Mouse (Mus musculus): Measurements from ENCODE around the gene Erp29. TPM values are rescaled to one million over a fixed set of nuclear protein-coding genes. Genes with fewer than 3 reads are reported as not detected.

Erp29 gene
- 10 to 100 TPM; 54.3 to 68.4 TPM for polyA plus RNA-seq (2017; shearing (Covaris generic))

DNA sequence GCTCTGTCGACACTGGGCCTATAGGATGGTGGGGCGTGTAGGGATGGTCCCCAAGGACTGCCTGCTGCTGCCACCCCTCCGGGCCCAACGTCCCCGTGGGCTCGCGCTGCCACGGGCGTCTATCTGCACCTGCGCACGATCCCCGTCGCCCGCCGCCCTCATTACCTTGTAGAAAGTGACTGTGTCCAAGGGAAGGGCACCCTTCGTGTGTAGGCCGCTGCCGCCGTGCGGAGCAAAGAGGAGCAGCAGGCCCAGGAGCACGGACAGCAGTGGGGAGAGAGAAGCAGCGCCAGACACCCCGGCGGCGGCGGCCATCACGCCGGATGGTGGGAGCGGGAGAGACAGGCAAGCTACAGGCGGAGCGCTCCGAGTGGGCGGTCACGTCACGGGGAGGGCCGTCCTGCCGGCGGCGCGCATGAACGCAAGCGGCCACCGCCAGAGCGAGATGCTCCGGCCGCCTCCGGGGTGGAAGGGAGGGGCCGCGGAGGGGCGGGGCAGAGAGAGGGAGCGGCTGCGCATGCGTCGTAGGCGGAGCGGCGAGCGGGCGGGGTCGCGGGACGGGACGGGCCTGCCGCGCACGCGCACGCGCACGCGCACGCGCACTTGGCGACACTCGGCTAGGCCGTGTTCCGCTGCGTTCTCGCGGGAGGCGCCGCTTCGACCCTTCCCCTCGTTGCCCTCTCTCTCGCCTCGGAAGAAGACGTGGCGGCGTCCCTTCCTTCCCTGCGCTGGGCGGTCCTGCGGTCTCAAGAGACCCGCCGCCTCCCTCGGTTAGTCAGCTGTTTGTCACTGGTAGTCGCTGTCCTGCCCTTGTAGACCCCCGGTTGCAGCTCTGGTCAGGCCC is at the start of gene Erp29:
Gene Erp29, minus strand, starts transcription at position 481 of the 844 bp plus-strand sequence.

GRCm38 (mm10) chr5:121451644-121452025 is 671 bp downstream of the Erp29 start, which contains the start of gene Tmem116:
Tmem116 (plus strand) TSS chr5:121451893.

DNA sequence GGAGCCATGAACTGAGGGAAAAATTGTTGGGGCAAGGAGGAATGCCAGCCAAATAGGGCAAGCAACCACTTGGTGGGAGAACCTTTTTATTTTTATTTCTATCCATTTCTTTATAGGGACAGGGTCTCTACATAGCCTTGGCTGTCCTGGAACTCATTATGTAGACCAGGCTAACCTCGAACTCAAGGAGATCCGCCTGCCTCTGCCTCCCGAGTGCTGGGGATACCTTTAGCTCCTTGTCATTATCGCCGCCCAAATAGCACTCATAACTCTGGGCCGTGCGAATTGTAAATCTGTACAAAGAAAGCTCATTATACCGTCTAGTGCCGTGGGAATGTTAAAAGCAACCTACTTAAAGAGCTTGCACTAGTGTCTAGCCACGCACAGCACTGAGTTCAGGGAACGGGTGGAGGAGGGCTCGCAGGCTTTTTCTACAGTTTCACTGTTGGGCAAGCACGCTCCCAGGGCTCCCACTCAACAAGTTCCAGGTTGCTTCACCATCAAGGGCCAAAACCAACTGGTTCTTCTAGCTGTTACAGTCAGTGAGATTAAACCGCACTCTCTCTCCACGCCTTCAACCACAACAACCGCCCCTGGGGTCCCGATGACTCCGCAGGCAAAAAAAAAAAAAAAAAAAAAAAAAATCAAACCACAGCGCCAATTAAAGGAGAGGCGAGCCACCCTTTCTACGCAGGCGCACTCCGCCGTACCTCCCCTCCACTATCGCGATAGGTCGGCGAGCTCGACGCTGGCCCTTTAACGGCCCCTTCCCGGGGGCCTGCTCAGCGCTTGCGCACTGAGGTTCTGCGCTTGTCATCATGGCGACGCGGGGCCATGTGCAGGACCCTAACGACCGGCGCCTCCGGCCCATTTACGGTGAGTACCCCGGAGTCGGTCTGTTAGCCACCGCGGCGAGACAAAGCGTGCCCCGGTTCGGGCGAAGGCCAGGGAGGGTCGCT is 54.8 kb downstream of the Erp29 start, which contains the start of gene Naa25:
Gene Naa25, plus strand, starts transcription at position 750 of the 959 bp plus-strand sequence.

DNA sequence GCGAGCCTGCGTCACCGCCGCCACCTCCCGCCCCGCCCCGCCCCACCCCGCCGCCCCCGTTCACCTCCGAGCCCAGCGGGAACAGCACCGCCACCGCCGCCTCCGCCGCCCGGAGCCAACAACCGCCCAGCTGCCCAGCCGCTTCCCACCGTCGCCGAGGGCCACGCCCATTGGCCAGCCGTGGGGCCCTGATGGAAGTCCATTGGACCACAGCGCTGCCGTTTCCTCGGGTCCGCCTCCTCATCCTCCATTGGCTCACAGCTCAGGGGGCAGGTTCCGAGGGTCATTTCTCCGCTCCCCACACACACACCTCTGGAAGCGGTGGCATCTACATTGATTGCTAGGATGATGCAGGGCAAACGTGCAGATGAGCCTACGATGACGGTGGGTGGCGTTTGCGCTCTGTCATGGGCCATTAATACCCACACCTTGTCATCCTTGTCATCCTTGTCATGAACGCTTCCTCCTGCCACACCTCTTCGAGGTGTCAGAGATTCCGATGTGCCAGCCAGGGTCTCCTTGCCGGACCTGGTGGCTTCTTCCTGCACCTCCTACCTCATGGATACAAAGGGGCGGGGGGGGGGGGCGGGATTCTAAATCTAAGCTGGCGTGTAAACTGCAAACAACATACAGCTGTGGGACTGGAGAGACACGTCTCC is 66.7 kb downstream of the Erp29 start, which contains the start of gene Trafd1:
Gene Trafd1, minus strand, starts transcription at position 172 of the 659 bp plus-strand sequence.

Other genes with a start within 250 kb of the Erp29 start
- gene Rpl6, start 248.0 kb downstream of the Erp29 start, polyA plus RNA-seq (2017; shearing (Covaris generic)) = 100 to 1,000 TPM; 708 to 785 TPM
- gene Hectd4, start 232.3 kb downstream of the Erp29 start, polyA plus RNA-seq (2017; shearing (Covaris generic)) = 1 to 10 TPM; 9.0 to 9.3 TPM
- gene Trafd1, start 66.9 kb downstream of the Erp29 start, polyA plus RNA-seq (2017; shearing (Covaris generic)) = 10 to 100 TPM; 51.1 to 53.6 TPM
- 10 to 100 TPM; 32.9 to 45.0 TPM for gene Naa25, start 54.6 kb downstream of the Erp29 start, polyA plus RNA-seq (2017; shearing (Covaris generic))
- 1 to 10 TPM; 1.6 to 2.5 TPM for gene Tmem116, start 613 bp downstream of the Erp29 start, polyA plus RNA-seq (2017; shearing (Covaris generic))
- under 1 TPM in 1 of 2 experiments, not detected in 1; 0.06 TPM for gene Adam1b, start 50.9 kb upstream of the Erp29 start, polyA plus RNA-seq (2017; shearing (Covaris generic))
- gene Adam1a, start 93.0 kb upstream of the Erp29 start, polyA plus RNA-seq (2017; shearing (Covaris generic)) = 1 to 10 TPM in 1 of 2 experiments, under 1 TPM in 1; 0.83 to 2.2 TPM
- gene Gm42878, start 93.0 kb upstream of the Erp29 start, polyA plus RNA-seq (2017; shearing (Covaris generic)) = under 1 TPM in 1 of 2 experiments, not detected in 1; 0.55 TPM
- gene Mapkapk5, start 93.4 kb upstream of the Erp29 start, polyA plus RNA-seq (2017; shearing (Covaris generic)) = 10 to 100 TPM; 48.0 to 60.5 TPM
- gene Aldh2, start 141.3 kb upstream of the Erp29 start, polyA plus RNA-seq (2017; shearing (Covaris generic)) = 10 to 100 TPM; 22.1 to 30.5 TPM
- 1 to 10 TPM; 2.2 to 7.6 TPM for gene Acad12, start 166.4 kb upstream of the Erp29 start, polyA plus RNA-seq (2017; shearing (Covaris generic))
- 10 to 100 TPM in 1 of 2 experiments, 1 to 10 TPM in 1; 6.6 to 10.1 TPM for gene Acad10, start 208.0 kb upstream of the Erp29 start, polyA plus RNA-seq (2017; shearing (Covaris generic))
- gene Brap, start 208.1 kb upstream of the Erp29 start, polyA plus RNA-seq (2017; shearing (Covaris generic)) = 10 to 100 TPM; 58.0 to 73.6 TPM